Comparison of ENCODE assay signal across 20 mouse cellular contexts in the genomic region with DNA sequence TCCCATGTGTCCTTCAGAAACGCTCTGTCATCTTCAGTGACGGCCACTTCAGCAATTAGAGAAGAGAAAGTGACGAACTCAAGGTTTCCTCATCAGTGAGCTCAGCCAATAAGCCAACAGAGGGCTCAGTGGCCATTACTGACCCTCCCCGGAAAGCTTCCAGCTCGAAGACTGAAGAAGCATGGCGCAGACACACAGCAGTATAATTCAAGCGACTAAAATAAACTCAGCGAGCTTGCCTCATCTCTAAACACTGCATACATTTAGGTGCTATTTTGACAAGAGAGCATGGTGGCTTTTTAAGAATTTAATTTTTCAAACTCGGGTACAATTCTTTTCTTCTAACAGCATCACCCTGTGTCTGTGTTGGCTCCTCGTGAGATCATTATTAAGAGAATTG.
DNase-seq lines count a peak whose midpoint lies in the region; ATAC-seq and TF ChIP-seq lines count a peak whose summit lies in the region.
"Had no signal": no experiment of that assay in that cellular context is flagged by ENCODE, and none has a peak within 500 bp of the region (broad histone marks: within the 10 kb centered on the region; RNA-seq: fewer than 3 reads in every experiment).

No protein-coding gene starts in this region.

- peaks cover 11% of the 10 kb centered on the region for H3K4me1 ChIP-seq in forebrain, postnatal 0 days (ENCODE audit: insufficient read depth)
- peaks cover 11% of the 10 kb centered on the region for H3K4me1 ChIP-seq in forebrain, embryonic 14.5 days (ENCODE audit: control insufficient read depth, insufficient read depth, low read length)
- no peaks in the 10 kb centered on the region for H3K4me1 ChIP-seq in cortical plate, adult 2 months (ENCODE audit: control insufficient read depth, insufficient read depth, low read length)
- H3K4me1 ChIP-seq in midbrain, embryonic 13.5 days (replicated peaks), result peaks cover 17% of the 10 kb centered on the region
- H3K4me1 ChIP-seq: limb, embryonic 15.5 days; liver, embryonic 15.5 days had no signal

- 0 out of 2 replicates have a peak, but pooled peaks have one; percentile 36 for TF ChIP-seq POLR2A in cortical plate, adult 2 months (IDR thresholded peaks at IDR 0.05; ENCODE audit: extremely low read depth, insufficient read depth, low read length)

- no peaks in the 10 kb centered on the region for H3K27me3 ChIP-seq in forebrain, postnatal 0 days (ENCODE audit: insufficient read depth, low read length)
- H3K27me3 ChIP-seq in forebrain, embryonic 14.5 days (replicated peaks; ENCODE audit: control insufficient read depth, insufficient read depth, low read length), result no peaks in the 10 kb centered on the region
- H3K27me3 ChIP-seq in midbrain, embryonic 13.5 days, result no peaks in the 10 kb centered on the region
- H3K27me3 ChIP-seq: heart, embryonic 13.5 days; limb, embryonic 15.5 days; liver, embryonic 15.5 days; neural tube, embryonic 13.5 days had no signal

- ATAC-seq in forebrain, postnatal 0 days, result peak; percentile 81
- no peak; the same call in 1 of the 2 replicates for ATAC-seq in forebrain, embryonic 14.5 days
- no peak for ATAC-seq in midbrain, embryonic 13.5 days
- ATAC-seq: lung, postnatal 0 days had no signal

- no peak overlapping the region for H3K9ac ChIP-seq in forebrain, postnatal 0 days
- no peak overlapping the region for H3K9ac ChIP-seq in forebrain, embryonic 14.5 days (ENCODE audit: low read length)
- no peak overlapping the region for H3K9ac ChIP-seq in midbrain, embryonic 13.5 days (replicated peaks)
- H3K9ac ChIP-seq: heart, embryonic 13.5 days; hindbrain, embryonic 14.5 days; limb, embryonic 15.5 days; liver, embryonic 15.5 days; neural tube, embryonic 13.5 days had no signal

- TF ChIP-seq CTCF in forebrain, postnatal 0 days (IDR thresholded peaks at IDR 0.05; ENCODE audit: low read depth), result no peak
- no peak for TF ChIP-seq CTCF in left cerebral cortex, adult 2 months (IDR thresholded peaks at IDR 0.05)
- no peak for TF ChIP-seq CTCF in cortical plate, adult 2 months (IDR thresholded peaks at IDR 0.05; ENCODE audit: extremely low read depth, insufficient read depth, low read length)

- peak; percentile 62 for DNase-seq in forebrain, postnatal 0 days
- DNase-seq in forebrain, embryonic 14.5 days (ENCODE audit: low spot score), result no peak
- DNase-seq in left cerebral cortex, adult 2 months (ENCODE audit: extremely low spot score in 1 of 2, low spot score in 2 of 2), result no peak
- DNase-seq in left cerebral cortex, adult 9 months (ENCODE audit: low spot score in 2 of 2), result no peak
- peak; percentile 66 for DNase-seq in MN1 (ENCODE audit: low spot score)
- DNase-seq: adrenal gland, postnatal 10 days; B cell, adult 2 months; cerebellum, adult 11 months; cerebellum, postnatal 14 days; embryo, embryonic 11 days; midbrain, embryonic 14.5 days had no signal

- peak overlapping the region; percentile 14 for H3K4me2 ChIP-seq in forebrain, postnatal 0 days (ENCODE audit: low read depth)
- no peak overlapping the region for H3K4me2 ChIP-seq in forebrain, embryonic 14.5 days (ENCODE audit: low read length)
- no peak overlapping the region for H3K4me2 ChIP-seq in midbrain, embryonic 13.5 days (replicated peaks)
- H3K4me2 ChIP-seq: heart, embryonic 13.5 days; hindbrain, embryonic 14.5 days; limb, embryonic 15.5 days; liver, embryonic 15.5 days; neural tube, embryonic 13.5 days had no signal

- H3K9me3 ChIP-seq in forebrain, postnatal 0 days (ENCODE audit: low read length), result no peaks in the 10 kb centered on the region
- H3K9me3 ChIP-seq in forebrain, embryonic 14.5 days (replicated peaks; ENCODE audit: control insufficient read depth, low read length), result no peaks in the 10 kb centered on the region
- H3K9me3 ChIP-seq in midbrain, embryonic 13.5 days, result no peaks in the 10 kb centered on the region
- H3K9me3 ChIP-seq: heart, embryonic 13.5 days; limb, embryonic 15.5 days; liver, embryonic 15.5 days; neural tube, embryonic 13.5 days had no signal

- intact Hi-C loops in left cerebral cortex, adult 2 months (cut with DNase I), result loop anchor here (5.0 kb wide), 1 partner anchor 74 kb away; a partner anchor contains a TSS

- no peaks in the 10 kb centered on the region for H3K36me3 ChIP-seq in forebrain, postnatal 0 days (ENCODE audit: insufficient read depth)
- H3K36me3 ChIP-seq in forebrain, embryonic 14.5 days (ENCODE audit: control insufficient read depth, insufficient read depth, low read length), result no peaks in the 10 kb centered on the region
- H3K36me3 ChIP-seq in midbrain, embryonic 13.5 days, result no peaks in the 10 kb centered on the region
- H3K36me3 ChIP-seq: heart, embryonic 13.5 days; limb, embryonic 15.5 days; liver, embryonic 15.5 days; neural tube, embryonic 13.5 days had no signal

- WGBS in forebrain, postnatal 0 days, result 29% methylated on average over 10 of the region's 10 CpGs
- 50% methylated on average over 10 of the region's 10 CpGs for WGBS in forebrain, embryonic 14.5 days
- WGBS in midbrain, embryonic 13.5 days, result 68% methylated on average over 10 of the region's 10 CpGs

- H3K4me3 ChIP-seq in forebrain, postnatal 0 days (ENCODE audit: low read depth, low read length), result no peak overlapping the region
- no peak overlapping the region for H3K4me3 ChIP-seq in forebrain, embryonic 14.5 days (ENCODE audit: low read depth, low read length)
- H3K4me3 ChIP-seq in left cerebral cortex, adult 2 months, result peak overlapping the region; percentile 35
- H3K4me3 ChIP-seq in cortical plate, adult 2 months (ENCODE audit: insufficient read depth, low read length), result peak overlapping the region; percentile 4
- H3K4me3 ChIP-seq in midbrain, embryonic 13.5 days (replicated peaks), result no peak overlapping the region
- H3K4me3 ChIP-seq: heart, embryonic 13.5 days; limb, embryonic 15.5 days; liver, embryonic 15.5 days; neural tube, embryonic 13.5 days had no signal

- peak overlapping the region; percentile 75 for H3K27ac ChIP-seq in forebrain, postnatal 0 days (ENCODE audit: low read depth, low read length)
- no peak overlapping the region for H3K27ac ChIP-seq in forebrain, embryonic 14.5 days (ENCODE audit: low read depth, low read length)
- H3K27ac ChIP-seq in left cerebral cortex, adult 2 months, result peak overlapping the region; percentile 86
- H3K27ac ChIP-seq in cortical plate, adult 2 months (ENCODE audit: insufficient read depth, low read length), result no peak overlapping the region
- H3K27ac ChIP-seq in midbrain, embryonic 13.5 days, result no peak overlapping the region
- H3K27ac ChIP-seq: heart, embryonic 13.5 days; hindbrain, embryonic 14.5 days; kidney, postnatal 0 days; limb, embryonic 15.5 days; liver, embryonic 15.5 days; neural tube, embryonic 13.5 days had no signal

Comparison
In these comparisons a context has a peak if more than half of its experiments do, and no peak if none do; other contexts are left out.
1. DNase-seq: peak in forebrain, postnatal 0 days (single experiment) and MN1 (single experiment); none in forebrain, embryonic 14.5 days (single experiment), left cerebral cortex, adult 2 months (0 of 2) and left cerebral cortex, adult 9 months (0 of 2).
2. H3K27ac ChIP-seq: peak in forebrain, postnatal 0 days (single experiment) and left cerebral cortex, adult 2 months (single experiment); none in forebrain, embryonic 14.5 days (single experiment), cortical plate, adult 2 months (single experiment) and midbrain, embryonic 13.5 days (single experiment).
3. H3K4me3 ChIP-seq: peak in left cerebral cortex, adult 2 months (single experiment) and cortical plate, adult 2 months (single experiment); none in forebrain, postnatal 0 days (single experiment), forebrain, embryonic 14.5 days (single experiment) and midbrain, embryonic 13.5 days (single experiment).